Mouse (Mus musculus) forebrain, embryonic 14.5 days (tissue): ENCODE data around the gene Bgn. TPM values are rescaled to one million over a fixed set of nuclear protein-coding genes. Genes with fewer than 3 reads are reported as not detected.

Experiments used
- ATAC-seq: fragments of 200-750 bp; cut with Nextera tagmentation; 2 replicates; pipeline ENCODE4 v1.8.0; 2017; ENCODE audit warnings: mild to moderate bottlenecking, moderate library complexity
- DNase-seq: peaks from one replicate; pipeline ENCODE4 v3.0.0-alpha.2; 2015; ENCODE audit warnings: low spot score
- H3K27ac ChIP-seq: fragments of 300-500 bp; sonication (generic); 2 replicates; pipeline ENCODE4 v1.5.1; 2014; ENCODE audit warnings: low read depth, mild to moderate bottlenecking, control low read depth, low read length, moderate library complexity
- H3K27me3 ChIP-seq: fragments of 300-500 bp; sonication (generic); replicated peaks from 2 replicates; pipeline ENCODE4 v1.6.1; 2014; ENCODE audit warnings: low read length, control low read depth, mixed read lengths; ENCODE audit not compliant: control insufficient read depth, insufficient read depth
- H3K36me3 ChIP-seq: fragments of 300-500 bp; sonication (generic); 2 replicates; pipeline ENCODE4 v1.6.1; 2014; ENCODE audit warnings: low read length, control low read depth; ENCODE audit not compliant: control insufficient read depth, insufficient read depth
- H3K4me1 ChIP-seq: fragments of 300-500 bp; sonication (generic); 2 replicates; pipeline ENCODE4 v1.6.1; 2014; ENCODE audit warnings: antibody characterized with exemption, low read length, control low read depth; ENCODE audit not compliant: control insufficient read depth, insufficient read depth
- H3K4me2 ChIP-seq: fragments of 300-500 bp; sonication (generic); 2 replicates; pipeline ENCODE4 v1.6.1; 2014; ENCODE audit warnings: mild to moderate bottlenecking, control low read depth, low read length
- H3K4me3 ChIP-seq: fragments of 300-500 bp; sonication (generic); 2 replicates; pipeline ENCODE4 v1.5.1; 2014; ENCODE audit warnings: low read depth, low read length, control low read depth
- H3K9ac ChIP-seq: fragments of 300-500 bp; sonication (generic); 2 replicates; pipeline ENCODE4 v1.6.1; 2014; ENCODE audit warnings: mild to moderate bottlenecking, low read length, control low read depth, moderate library complexity
- H3K9me3 ChIP-seq: fragments of 300-500 bp; sonication (generic); replicated peaks from 2 replicates; pipeline ENCODE4 v1.6.1; 2016; ENCODE audit warnings: low read length, control low read depth, mixed read lengths; ENCODE audit not compliant: control insufficient read depth
- WGBS: fragments of 180-500 bp; shearing (Covaris S2); extraction: QIAGEN DNeasy Blood & Tissue Kit; methylation state at CpG from one replicate; pipeline ENCODE4 v1.1.7; 2014; 5-methylcytosine and 5-hydroxymethylcytosine counted together
- polyA plus RNA-seq: library from polyadenylated mRNA; unstranded; fragments of >200 nt; fragmentation: Nextera tagmentation; extraction: Ambion mirVana; gene quantifications from 2 replicates; pipeline ENCODE4 v1.2.1, GENCODE M21; 2014

The Bgn gene
- polyA plus RNA-seq, 1 experiment from 2014 or later, result 15.5 TPM

GRCm38 (mm10) chrX:73468330-73468729, 15.1 kb upstream of the Bgn start:
- no peak overlapping the region for H3K4me2 ChIP-seq
- WGBS, result 78% methylated on average over 3 of the region's 3 CpGs
- ATAC-seq (no peak), DNase-seq (no peak)
- H3K4me1 ChIP-seq, result no peaks in the 10 kb centered on the region
- no peak overlapping the region for H3K9ac ChIP-seq
- no peaks in the 10 kb centered on the region for H3K27me3 ChIP-seq
- no peak overlapping the region for H3K4me3 ChIP-seq
- no peaks in the 10 kb centered on the region for H3K36me3 ChIP-seq
- no peaks in the 10 kb centered on the region for H3K9me3 ChIP-seq
- H3K27ac ChIP-seq, result no peak overlapping the region

DNA sequence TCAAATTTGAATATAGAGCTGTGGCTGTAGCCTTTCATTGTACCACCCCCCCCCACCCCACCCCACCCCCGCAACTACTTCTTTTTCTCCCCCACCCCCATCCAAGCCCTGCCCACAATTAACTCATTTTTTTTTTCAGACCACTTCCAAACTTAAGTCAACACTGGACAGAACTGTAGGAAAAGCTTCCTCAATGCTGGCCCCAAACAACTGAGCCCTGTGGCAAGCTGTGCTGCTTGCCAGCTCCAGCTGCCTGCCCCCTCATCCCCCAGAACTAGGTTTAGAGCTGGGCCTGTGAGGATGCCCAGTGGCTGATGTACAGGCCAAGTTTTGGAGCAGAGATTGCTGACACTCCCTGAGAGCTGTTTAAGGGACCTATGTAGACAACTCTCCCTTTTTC, 14.7 kb upstream of the Bgn start:
- no peak for DNase-seq
- H3K27me3 ChIP-seq, result no peaks in the 10 kb centered on the region
- H3K4me1 ChIP-seq, result no peaks in the 10 kb centered on the region
- H3K4me2 ChIP-seq, result no peak overlapping the region
- H3K4me3 ChIP-seq, result no peak overlapping the region
- H3K9me3 ChIP-seq, result no peaks in the 10 kb centered on the region
- no peak overlapping the region for H3K9ac ChIP-seq
- no peak for ATAC-seq
- H3K27ac ChIP-seq, result no peak overlapping the region
- WGBS, result 86% methylated on average over 1 of the region's 1 CpGs
- H3K36me3 ChIP-seq, result no peaks in the 10 kb centered on the region

- H3K4me3 ChIP-seq, result no peak overlapping the region
- H3K4me1 ChIP-seq, result no peaks in the 10 kb centered on the region
- H3K9me3 ChIP-seq, result no peaks in the 10 kb centered on the region
- no peaks in the 10 kb centered on the region for H3K36me3 ChIP-seq
- 94% methylated on average over 3 of the region's 3 CpGs for WGBS
- ATAC-seq (no peak), DNase-seq (no peak)
- H3K27ac ChIP-seq, result no peak overlapping the region
- no peaks in the 10 kb centered on the region for H3K27me3 ChIP-seq
- no peak overlapping the region for H3K9ac ChIP-seq
- no peak overlapping the region for H3K4me2 ChIP-seq
Observed at GRCm38 (mm10) chrX:73471764-73472163, 11.6 kb upstream of the Bgn start.

DNA sequence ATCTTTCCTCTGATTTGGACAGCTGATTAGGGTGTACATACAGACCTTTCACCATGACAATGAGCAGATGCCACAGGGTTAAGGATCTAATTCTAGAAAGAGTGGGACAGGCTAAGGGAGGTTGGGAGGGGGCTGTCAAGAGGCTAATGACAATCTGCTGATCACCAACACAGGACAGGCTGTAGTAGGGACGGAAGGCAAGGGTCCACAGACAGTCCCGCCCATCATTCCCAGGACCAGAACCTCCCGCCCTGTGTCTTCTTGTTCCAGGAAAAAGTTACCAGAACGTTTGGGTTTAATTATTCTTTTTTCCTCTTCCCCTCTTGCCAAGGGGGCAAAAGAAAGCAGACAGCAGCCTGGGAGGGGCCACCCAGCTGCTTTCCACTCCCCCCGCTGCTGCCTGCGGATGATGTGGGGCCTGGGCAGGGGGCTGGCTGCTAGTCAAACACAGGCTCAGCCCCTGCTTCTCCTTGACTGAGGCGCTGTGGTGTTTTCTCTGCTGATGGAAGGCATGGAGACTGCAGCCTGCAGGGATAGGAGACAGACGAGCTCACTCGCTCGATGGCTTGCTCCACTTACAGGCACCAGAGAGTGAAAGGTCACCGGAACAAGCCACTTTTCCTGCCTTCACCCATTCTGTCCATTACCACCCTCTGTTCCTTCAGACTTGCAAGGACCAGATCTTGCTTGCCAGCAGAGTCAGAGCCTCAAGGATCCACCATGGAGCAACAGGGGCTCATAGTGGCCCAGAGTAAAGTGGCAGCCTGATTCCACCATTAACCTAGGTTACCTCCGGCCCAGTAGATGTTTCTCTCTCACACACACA, 8.8 kb upstream of the Bgn start:
- Histone ChIP-seq H3K9ac (no peak overlapping the region), H3K27me3 (no peaks in the 10 kb centered on the region), H3K4me3 (no peak overlapping the region), H3K36me3 (no peaks in the 10 kb centered on the region), H3K4me1 (no peaks in the 10 kb centered on the region), H3K9me3 (no peaks in the 10 kb centered on the region), H3K27ac (no peak overlapping the region), H3K4me2 (no peak overlapping the region)
- ATAC-seq (no peak), DNase-seq (no peak)
- WGBS, result 65% methylated on average over 12 of the region's 12 CpGs

DNA sequence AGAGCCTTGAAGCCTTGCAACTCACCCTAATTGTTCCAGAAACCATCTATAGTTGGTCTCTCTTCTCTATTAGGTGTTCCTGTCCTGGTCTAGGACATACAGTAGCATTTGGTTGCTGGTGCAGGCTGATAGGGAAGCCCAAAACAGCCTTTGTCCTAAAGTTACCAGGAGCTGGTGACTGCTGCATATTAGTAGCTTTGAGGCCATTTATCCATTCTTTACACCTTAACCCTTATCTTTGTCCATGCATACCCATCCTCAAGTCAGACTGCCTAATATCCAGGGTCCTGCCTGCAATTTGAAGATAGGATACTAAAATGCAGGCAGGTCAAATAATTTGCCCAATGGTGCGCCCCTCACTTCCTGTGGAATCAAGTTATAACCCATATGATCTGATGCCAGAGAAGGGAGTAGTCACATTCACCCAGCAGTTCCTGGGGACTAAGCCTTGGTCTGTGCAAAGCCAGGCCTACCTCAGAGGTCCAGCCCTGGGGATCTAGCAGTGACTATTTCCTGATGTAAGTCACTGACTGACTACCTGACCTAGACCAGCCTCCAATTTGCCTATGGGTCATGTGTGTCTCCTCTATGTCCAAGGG, 7.6 kb upstream of the Bgn start:
- ATAC-seq (no peak), DNase-seq (no peak)
- H3K27me3 ChIP-seq, result no peaks in the 10 kb centered on the region
- H3K27ac ChIP-seq, result no peak overlapping the region
- H3K9me3 ChIP-seq, result no peaks in the 10 kb centered on the region
- no peak overlapping the region for H3K4me3 ChIP-seq
- no peaks in the 10 kb centered on the region for H3K36me3 ChIP-seq
- no peak overlapping the region for H3K4me2 ChIP-seq
- 90% methylated on average over 1 of the region's 1 CpGs for WGBS
- no peaks in the 10 kb centered on the region for H3K4me1 ChIP-seq
- no peak overlapping the region for H3K9ac ChIP-seq

DNA sequence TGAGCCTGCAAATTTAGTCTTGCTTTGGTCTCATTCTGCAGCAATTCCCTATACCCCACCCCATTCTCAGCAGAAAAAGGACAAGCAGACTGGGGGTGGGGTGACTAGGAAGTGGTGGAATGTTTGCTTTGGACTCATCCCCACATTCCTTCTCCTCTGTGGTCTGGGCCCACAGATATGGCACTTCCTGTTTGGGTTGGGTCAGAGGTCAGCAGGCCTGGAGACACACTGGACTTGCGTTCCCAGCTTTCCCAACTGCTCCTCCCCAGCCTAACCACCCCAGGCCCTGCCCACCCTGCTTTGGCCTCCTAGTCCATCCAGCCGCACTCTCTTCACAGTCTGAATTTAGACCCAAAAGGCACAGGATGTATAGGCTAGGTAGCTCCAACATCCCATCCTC, 6.8 kb upstream of the Bgn start:
- Histone ChIP-seq H3K9me3 (no peaks in the 10 kb centered on the region), H3K4me2 (no peak overlapping the region), H3K27me3 (no peaks in the 10 kb centered on the region), H3K36me3 (no peaks in the 10 kb centered on the region), H3K4me3 (no peak overlapping the region), H3K27ac (no peak overlapping the region), H3K9ac (no peak overlapping the region), H3K4me1 (no peaks in the 10 kb centered on the region)
- WGBS, result 89% methylated on average over 2 of the region's 2 CpGs
- DNase-seq (no peak), ATAC-seq (no peak)

DNA sequence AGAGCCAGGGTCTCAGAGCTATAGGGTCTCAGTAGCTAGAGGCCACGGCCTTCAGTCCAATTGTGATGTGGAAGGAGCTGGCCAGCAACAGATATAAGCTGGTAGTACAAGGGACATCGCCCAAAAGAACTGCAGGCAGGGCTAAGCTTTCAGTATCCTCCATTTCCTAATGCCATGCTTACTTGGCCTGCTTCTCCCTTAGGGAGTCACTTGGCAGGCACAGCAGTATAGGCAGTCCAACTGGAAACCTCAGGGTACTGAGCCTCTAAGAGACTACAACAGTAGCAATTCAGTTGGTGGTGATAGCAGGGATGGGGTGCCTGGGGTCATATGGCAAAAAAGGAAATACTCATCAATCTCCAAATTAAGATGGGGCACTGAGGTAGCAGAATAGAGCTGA, 5.9 kb upstream of the Bgn start:
- Histone ChIP-seq H3K9ac (no peak overlapping the region), H3K27ac (no peak overlapping the region), H3K4me3 (no peak overlapping the region), H3K36me3 (no peaks in the 10 kb centered on the region), H3K27me3 (no peaks in the 10 kb centered on the region), H3K4me2 (no peak overlapping the region), H3K9me3 (no peaks in the 10 kb centered on the region), H3K4me1 (no peaks in the 10 kb centered on the region)
- no peak for DNase-seq
- 74% methylated on average over 2 of the region's 2 CpGs for WGBS
- ATAC-seq, result no peak

- no peaks in the 10 kb centered on the region for H3K9me3 ChIP-seq
- H3K4me3 ChIP-seq, result no peak overlapping the region
Observed at GRCm38 (mm10) chrX:73479656-73480055, 3.7 kb upstream of the Bgn start.

DNA sequence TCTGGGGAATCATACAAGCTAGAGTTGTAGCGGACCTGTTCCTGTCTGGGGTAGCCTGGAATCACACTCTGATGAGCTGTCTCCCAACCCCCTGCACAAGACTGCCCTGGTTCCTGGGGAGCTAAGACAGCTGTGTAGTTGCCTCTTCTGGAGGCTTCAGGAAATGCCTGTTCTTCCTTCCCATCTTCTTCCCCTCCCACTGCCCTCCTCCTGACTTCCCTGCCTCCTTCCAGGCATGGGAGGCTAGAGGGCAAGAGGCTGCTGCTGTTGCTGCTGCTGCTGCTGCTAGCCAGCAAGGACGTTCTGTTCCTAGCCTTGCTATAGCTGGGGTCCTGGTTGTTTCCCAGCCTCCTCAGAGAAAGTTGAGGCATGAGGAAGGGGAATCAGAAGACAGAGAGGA, 3.1 kb upstream of the Bgn start:
- Histone ChIP-seq H3K4me1 (no peaks in the 10 kb centered on the region), H3K27me3 (no peaks in the 10 kb centered on the region), H3K4me2 (no peak overlapping the region), H3K4me3 (no peak overlapping the region), H3K27ac (no peak overlapping the region), H3K9me3 (no peaks in the 10 kb centered on the region), H3K36me3 (no peaks in the 10 kb centered on the region), H3K9ac (no peak overlapping the region)
- DNase-seq (no peak), ATAC-seq (no peak)
- 58% methylated on average over 2 of the region's 2 CpGs for WGBS

More at GRCm38 (mm10) chrX:73479656-73480055, 3.7 kb upstream of the Bgn start:
- Histone ChIP-seq H3K36me3 (no peaks in the 10 kb centered on the region), H3K9ac (no peak overlapping the region), H3K4me1 (no peaks in the 10 kb centered on the region), H3K27ac (no peak overlapping the region), H3K27me3 (no peaks in the 10 kb centered on the region), H3K4me2 (no peak overlapping the region)
- no peak for ATAC-seq
- DNase-seq, result no peak
